Mouse (Mus musculus) liver, embryonic 16.5 days (tissue): Measurements from ENCODE around the gene Prune1. TPM values are rescaled to one million over a fixed set of nuclear protein-coding genes. Genes with fewer than 3 reads are reported as not detected.

Source experiments
- polyA plus RNA-seq: library from polyadenylated mRNA; unstranded; fragments of >200 nt; fragmentation: Nextera tagmentation; extraction: Ambion mirVana; gene quantifications from 2 replicates; pipeline ENCODE4 v1.2.1, GENCODE M21; 2015

Gene Prune1
- polyA plus RNA-seq, 1 experiment from 2014 or later = 8.8 TPM

Other genes with a start within 250 kb of the Prune1 start
- 146 and 154 TPM in 2 replicates for gene Psmd4, start 239.5 kb downstream of the Prune1 start, polyA plus RNA-seq
- gene Pip5k1a, start 175.1 kb downstream of the Prune1 start, polyA plus RNA-seq = 8.5 and 8.9 TPM in 2 replicates
- gene Vps72, start 171.1 kb downstream of the Prune1 start, polyA plus RNA-seq = 29.6 and 33.4 TPM in 2 replicates
- 0.83 and 1.2 TPM in 2 replicates for gene Tmod4, start 157.6 kb downstream of the Prune1 start, polyA plus RNA-seq
- 24.7 and 25.5 TPM in 2 replicates for gene Scnm1, start 148.1 kb downstream of the Prune1 start, polyA plus RNA-seq
- 7.5 and 7.8 TPM in 2 replicates for gene Lysmd1, start 148.0 kb downstream of the Prune1 start, polyA plus RNA-seq
- 9.3 and 9.6 TPM in 2 replicates for gene Tnfaip8l2, start 139.7 kb downstream of the Prune1 start, polyA plus RNA-seq
- 0.19 and 0.20 TPM in 2 replicates for gene Sema6c, start 121.6 kb downstream of the Prune1 start, polyA plus RNA-seq
- 6.6 and 7.0 TPM in 2 replicates for gene Gabpb2, start 64.2 kb downstream of the Prune1 start, polyA plus RNA-seq
- 36.4 and 37.3 TPM in 2 replicates for gene Cdc42se1, start 53.3 kb downstream of the Prune1 start, polyA plus RNA-seq
- gene Mllt11, start 49.9 kb downstream of the Prune1 start, polyA plus RNA-seq = 1.8 and 2.0 TPM in 2 replicates
- 0.07 TPM in 2 replicates for gene Gm128, start 40.5 kb downstream of the Prune1 start, polyA plus RNA-seq
- gene Bnipl, start 30.9 kb downstream of the Prune1 start, polyA plus RNA-seq = not detected in 2 replicates
- 21.5 and 23.2 TPM in 2 replicates for gene Mindy1, start 731 bp downstream of the Prune1 start, polyA plus RNA-seq
- 2.2 and 2.5 TPM in 2 replicates for gene Anxa9, start 25.1 kb upstream of the Prune1 start, polyA plus RNA-seq
- 111 and 117 TPM in 2 replicates for gene Cers2, start 32.7 kb upstream of the Prune1 start, polyA plus RNA-seq
- 12.2 and 13.0 TPM in 2 replicates for gene Setdb1, start 75.1 kb upstream of the Prune1 start, polyA plus RNA-seq
- gene 4930558C23Rik, start 120.8 kb upstream of the Prune1 start, polyA plus RNA-seq = not detected in 2 replicates
- gene Arnt, start 152.3 kb upstream of the Prune1 start, polyA plus RNA-seq = 16.7 and 16.9 TPM in 2 replicates
- gene Ctsk, start 217.2 kb upstream of the Prune1 start, polyA plus RNA-seq = 1.0 and 1.3 TPM in 2 replicates
- 38.4 and 38.5 TPM in 2 replicates for gene Ctss, start 244.7 kb upstream of the Prune1 start, polyA plus RNA-seq